Mouse (Mus musculus): Measurements from ENCODE around the gene Slc18b1. TPM values are rescaled to one million over a fixed set of nuclear protein-coding genes. Genes with fewer than 3 reads are reported as not detected.

Slc18b1 gene
- total RNA-seq (2021) (1 to 10 TPM; 7.6 to 9.2 TPM), polyA plus RNA-seq (2012; rRNA removed) (5.8 and 9.3 TPM in 2 replicates)
- long read RNA-seq, partial matches to known transcripts = 0 of 5 reads
- long read RNA-seq, other reads (novel, unspliced or antisense) = 4 of 5 reads

DNA sequence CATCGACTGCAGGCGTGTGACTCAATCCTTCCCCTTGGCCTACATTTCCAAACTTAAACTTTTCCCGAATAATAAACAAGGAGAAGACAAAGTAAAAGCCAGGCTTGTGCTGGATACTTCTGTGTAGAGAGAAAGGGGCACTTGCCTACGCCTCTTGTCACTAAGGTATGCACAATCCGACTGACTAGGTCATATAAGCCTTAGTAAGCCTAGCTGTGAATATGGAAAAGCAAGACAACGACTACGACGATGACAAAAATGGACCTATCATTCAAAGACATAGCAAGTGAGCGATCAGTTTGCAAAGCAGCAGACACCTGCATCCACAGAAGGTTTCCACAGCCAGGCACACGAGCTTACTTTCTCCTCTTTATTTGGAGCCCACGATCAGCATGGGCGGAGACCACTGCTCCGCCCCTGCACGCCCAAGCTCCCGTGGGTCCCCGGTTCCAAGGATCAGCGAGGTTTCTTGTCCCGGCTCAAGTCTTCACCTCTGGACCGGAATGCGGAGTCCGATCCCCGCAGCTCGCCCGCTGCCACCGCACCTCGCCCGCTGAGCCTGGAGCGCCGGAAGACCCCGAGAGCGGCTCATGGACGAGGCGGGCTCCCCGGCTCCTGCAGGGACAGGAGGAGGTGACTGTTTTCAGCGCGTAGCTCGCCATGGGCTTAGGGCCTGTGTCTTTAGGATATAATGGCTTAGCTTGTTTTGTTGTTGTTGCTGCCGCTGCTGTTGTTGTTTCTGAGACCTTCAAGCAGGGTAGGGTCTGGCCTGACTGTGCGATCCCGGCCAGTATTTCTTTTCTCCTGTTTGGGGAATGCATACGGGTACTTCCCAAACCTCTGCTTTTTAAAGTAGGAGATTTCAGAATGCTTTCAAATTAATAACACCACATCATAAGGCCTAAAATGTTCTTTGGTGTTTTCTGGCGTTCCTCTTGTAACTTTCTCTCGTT lies at the start of gene Slc18b1:
Slc18b1 (plus strand) TSS at position 436 of the 953 bp plus-strand sequence.
- H3K27ac ChIP-seq = peak within 1 kb of the TSS; percentile 76

DNA sequence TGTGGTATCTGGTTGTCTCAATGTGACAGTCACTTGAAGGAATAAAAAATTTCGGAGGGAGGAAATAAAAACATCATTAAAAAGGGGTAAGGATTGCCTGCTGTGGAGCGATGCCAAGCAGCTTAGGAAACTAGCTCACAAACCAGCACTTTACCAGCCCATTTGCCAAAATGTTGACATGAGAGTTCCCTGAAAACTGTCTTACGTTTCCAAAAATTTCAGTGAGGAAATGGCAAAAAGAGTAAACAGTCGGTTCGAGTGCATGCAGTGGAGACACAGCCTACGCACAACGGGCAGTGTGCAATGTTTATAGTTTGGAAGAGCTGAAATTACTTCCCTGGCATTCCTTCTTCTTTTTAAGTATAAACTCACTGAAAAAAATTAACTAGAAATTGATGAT lies 42.6 kb upstream of the Slc18b1 start:
- intact Hi-C loops (cut with DNase I) = no loop called here
- no peak overlapping the region for H3K4me3 ChIP-seq
- H3K36me3 ChIP-seq (ENCODE audit: control insufficient read depth, insufficient read depth, low read length) = no peaks in the 10 kb centered on the region
- TF ChIP-seq POLR2A (IDR thresholded peaks at IDR 0.05; ENCODE audit: insufficient read depth, low read depth, low read length) (no peak), CTCF (IDR thresholded peaks at IDR 0.05) (no peak), EP300 (IDR thresholded peaks at IDR 0.05; ENCODE audit: insufficient read depth, low read depth, low read length) (no peak)
- no peaks in the 10 kb centered on the region for H3K79me2 ChIP-seq (replicated peaks; ENCODE audit: control insufficient read depth, insufficient read depth, low read length)
- DNase-seq = no peak
- no peak overlapping the region for H3K27ac ChIP-seq
- H3K27me3 ChIP-seq (ENCODE audit: control insufficient read depth, insufficient read depth, low read length) = no peaks in the 10 kb centered on the region
- H3K9ac ChIP-seq (ENCODE audit: low read depth, low read length) = no peak overlapping the region
- WGBS = 70% methylated on average over 7 of the region's 7 CpGs
- no peaks in the 10 kb centered on the region for H3K4me1 ChIP-seq (ENCODE audit: control insufficient read depth, insufficient read depth, low read length)

More for the DNA sequence above, at the start of gene Slc18b1:
- DNase-seq = peak; percentile 64 to 73
- Histone ChIP-seq H3K27me3 (ENCODE audit: control insufficient read depth, insufficient read depth, low read length) (no peaks in the 10 kb centered on the region), H3K4me3 (peak within 1 kb of the TSS; percentile 72), H3K36me3 (ENCODE audit: control insufficient read depth, insufficient read depth, low read length) (no peaks in the 10 kb centered on the region), H3K4me1 (ENCODE audit: control insufficient read depth, insufficient read depth, low read length) (peaks cover 2% of the 10 kb centered on the region; the same call in 1 of the 2 replicates), H3K79me2 (replicated peaks; ENCODE audit: control insufficient read depth, insufficient read depth, low read length) (no peaks in the 10 kb centered on the region), H3K9ac (ENCODE audit: low read depth, low read length) (peak within 1 kb of the TSS; percentile 91)
- WGBS = 4% methylated on average over 43 of the region's 43 CpGs
- TF ChIP-seq EP300 (IDR thresholded peaks at IDR 0.05; ENCODE audit: insufficient read depth, low read depth, low read length) = no peak
- intact Hi-C loops (cut with DNase I) = no loop called here

DNA sequence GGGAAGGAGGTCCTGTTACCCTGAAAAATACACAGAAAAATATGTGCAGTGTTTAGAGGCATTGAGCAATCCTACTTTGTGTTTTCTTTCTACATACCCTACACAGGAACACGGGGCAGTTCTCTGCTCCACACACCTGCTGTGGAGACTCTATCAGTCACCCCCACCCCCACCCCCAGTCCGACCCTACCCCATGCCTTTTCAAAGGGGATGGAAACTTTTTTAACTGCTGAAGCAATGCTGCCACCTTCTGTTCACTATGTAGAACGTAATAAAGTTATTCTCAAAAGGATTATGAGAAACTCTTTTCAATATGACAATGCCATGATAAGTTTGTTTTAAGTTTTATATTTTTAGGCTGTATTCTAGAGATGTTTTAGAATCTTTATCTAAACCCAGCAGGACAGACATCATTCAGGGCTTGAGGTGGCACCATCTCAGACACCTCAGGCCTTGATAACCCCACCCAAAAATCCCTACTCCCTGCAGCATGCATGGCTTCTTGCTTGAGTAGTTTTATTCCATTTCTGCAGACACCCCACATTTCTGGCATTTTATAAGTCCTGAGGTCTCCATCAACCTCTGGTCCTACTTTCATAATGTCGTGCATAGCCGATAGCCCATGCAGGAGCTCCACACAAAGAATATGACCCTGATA lies 19.4 kb upstream of the Slc18b1 start:
- 32% methylated on average over 5 of the region's 5 CpGs for whole genome bisulfite sequencing
- Histone ChIP-seq H3K79me2 (replicated peaks; ENCODE audit: control insufficient read depth, insufficient read depth, low read length) (no peaks in the 10 kb centered on the region), H3K27me3 (ENCODE audit: control insufficient read depth, insufficient read depth, low read length) (no peaks in the 10 kb centered on the region), H3K27ac (no peak overlapping the region), H3K36me3 (ENCODE audit: control insufficient read depth, insufficient read depth, low read length) (no peaks in the 10 kb centered on the region; the same call in 1 of the 2 replicates), H3K4me3 (no peak overlapping the region), H3K9ac (ENCODE audit: low read depth, low read length) (no peak overlapping the region), H3K4me1 (ENCODE audit: control insufficient read depth, insufficient read depth, low read length) (no peaks in the 10 kb centered on the region)
- no peak for DNase-seq
- peak; percentile 63 for TF ChIP-seq CTCF (IDR thresholded peaks at IDR 0.05)
- no peak for TF ChIP-seq EP300 (IDR thresholded peaks at IDR 0.05; ENCODE audit: insufficient read depth, low read depth, low read length)
- TF ChIP-seq POLR2A (IDR thresholded peaks at IDR 0.05; ENCODE audit: insufficient read depth, low read depth, low read length) = no peak
- intact Hi-C loops (cut with DNase I) = loop anchor here (5.0 to 10.0 kb wide), 3 partner anchors 163 to 695 kb away; no protein-coding TSS in a partner anchor

DNA sequence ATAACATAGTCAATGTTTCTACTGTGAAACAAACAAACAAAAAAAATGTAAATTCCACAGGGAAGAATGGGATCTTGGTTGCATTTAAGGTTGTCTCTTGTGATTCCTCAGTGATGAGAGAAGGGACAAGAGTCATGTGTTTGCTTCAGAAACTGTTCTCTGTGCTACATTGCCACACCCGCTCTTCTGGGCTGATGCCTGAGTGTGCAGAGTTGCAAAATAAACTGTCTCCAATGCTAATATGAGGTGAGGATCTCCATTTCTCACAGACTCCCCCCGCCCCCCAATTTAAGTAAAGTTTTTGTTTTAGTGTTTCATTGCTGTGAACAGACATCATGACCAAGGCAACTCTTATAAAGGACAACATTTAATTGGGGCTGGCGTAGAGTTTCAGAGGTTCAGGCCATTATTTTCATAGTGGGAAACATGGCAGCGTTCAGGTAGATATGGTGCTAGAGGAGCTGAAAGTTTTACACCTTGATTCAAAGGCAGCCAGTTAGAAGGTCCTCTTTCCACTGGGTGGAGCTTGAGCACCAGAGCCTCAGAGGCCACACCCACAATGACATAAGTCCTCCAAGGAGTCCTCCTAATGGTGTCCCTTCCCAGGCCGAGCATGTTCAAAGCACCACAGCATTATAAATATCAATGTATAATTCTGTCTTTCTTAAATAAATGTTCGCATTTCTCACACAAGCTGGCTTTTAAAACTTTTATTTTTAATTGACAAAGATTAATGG lies 16.1 kb upstream of the Slc18b1 start:
- H3K4me3 ChIP-seq = no peak overlapping the region
- peaks cover 2% of the 10 kb centered on the region for H3K4me1 ChIP-seq (ENCODE audit: control insufficient read depth, insufficient read depth, low read length)
- no peak for TF ChIP-seq POLR2A (IDR thresholded peaks at IDR 0.05; ENCODE audit: insufficient read depth, low read depth, low read length)
- TF ChIP-seq CTCF (IDR thresholded peaks at IDR 0.05) = no peak
- no peak for TF ChIP-seq EP300 (IDR thresholded peaks at IDR 0.05; ENCODE audit: insufficient read depth, low read depth, low read length)
- 83% methylated on average over 6 of the region's 6 CpGs for WGBS
- no peaks in the 10 kb centered on the region for H3K27me3 ChIP-seq (ENCODE audit: control insufficient read depth, insufficient read depth, low read length)
- peaks cover 21% of the 10 kb centered on the region for H3K36me3 ChIP-seq (ENCODE audit: control insufficient read depth, insufficient read depth, low read length)
- intact Hi-C loops (cut with DNase I) = no loop called here
- no peak for DNase-seq
- no peak overlapping the region for H3K9ac ChIP-seq (ENCODE audit: low read depth, low read length)
- no peaks in the 10 kb centered on the region for H3K79me2 ChIP-seq (replicated peaks; ENCODE audit: control insufficient read depth, insufficient read depth, low read length)
- no peak overlapping the region for H3K27ac ChIP-seq

DNA sequence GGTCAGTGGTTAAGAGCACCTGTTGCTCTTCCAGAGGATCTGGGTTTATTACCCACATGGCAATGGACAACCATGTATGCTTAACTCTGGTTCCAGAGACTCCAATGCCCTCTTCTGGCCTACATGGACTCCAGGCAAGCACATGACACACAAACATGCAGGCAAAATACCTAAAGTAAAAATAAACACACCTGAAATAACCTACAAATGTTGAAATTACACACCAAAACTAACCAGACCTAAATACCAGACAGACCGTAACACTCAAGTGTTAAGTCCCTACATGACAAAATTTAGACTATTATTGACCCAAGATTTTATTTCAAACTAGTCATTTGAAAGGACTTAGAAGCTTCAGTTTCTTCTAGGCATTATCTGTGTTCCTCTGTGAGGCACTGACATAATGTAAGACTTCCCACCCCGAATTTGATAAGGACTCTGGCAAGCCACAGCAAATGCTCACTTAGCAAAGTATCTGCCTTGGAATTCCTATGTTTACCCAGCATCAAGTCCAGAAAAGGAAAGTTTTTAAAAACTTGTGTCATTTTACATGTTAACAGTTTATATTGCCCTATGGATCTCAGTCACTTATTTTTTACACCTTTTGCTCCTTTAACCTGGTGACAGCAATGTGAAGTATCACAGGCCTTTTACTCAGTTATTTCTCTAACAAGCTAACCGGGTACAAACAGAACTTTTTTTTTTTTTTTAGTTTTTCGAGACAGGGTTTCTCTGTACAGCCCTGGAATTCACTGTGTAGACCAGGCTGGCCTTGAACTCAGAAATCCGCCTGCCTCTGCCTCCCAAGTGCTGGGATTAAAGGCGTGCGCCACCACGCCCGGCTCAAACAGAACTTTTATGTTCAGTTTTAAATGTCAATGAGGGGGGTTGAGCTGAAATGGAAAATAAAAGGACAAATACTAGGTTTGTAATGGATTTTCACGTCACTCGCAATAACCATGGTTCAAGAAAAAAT lies 14.7 kb upstream of the Slc18b1 start:
- Histone ChIP-seq H3K27me3 (ENCODE audit: control insufficient read depth, insufficient read depth, low read length) (no peaks in the 10 kb centered on the region), H3K79me2 (replicated peaks; ENCODE audit: control insufficient read depth, insufficient read depth, low read length) (no peaks in the 10 kb centered on the region), H3K4me1 (ENCODE audit: control insufficient read depth, insufficient read depth, low read length) (peaks cover 3% of the 10 kb centered on the region), H3K4me3 (no peak overlapping the region), H3K9ac (ENCODE audit: low read depth, low read length) (no peak overlapping the region), H3K27ac (no peak overlapping the region), H3K36me3 (ENCODE audit: control insufficient read depth, insufficient read depth, low read length) (peaks cover 24% of the 10 kb centered on the region)
- 72% methylated on average over 11 of the region's 11 CpGs for WGBS
- no peak for DNase-seq
- TF ChIP-seq EP300 (IDR thresholded peaks at IDR 0.05; ENCODE audit: insufficient read depth, low read depth, low read length) (no peak), CTCF (IDR thresholded peaks at IDR 0.05) (no peak), POLR2A (IDR thresholded peaks at IDR 0.05; ENCODE audit: insufficient read depth, low read depth, low read length) (no peak)
- intact Hi-C loops (cut with DNase I) = no loop called here
